Mouse (Mus musculus): ENCODE measurements around the gene Ankrd11. TPM values are rescaled to one million over a fixed set of nuclear protein-coding genes. Genes with fewer than 3 reads are reported as not detected.

The Ankrd11 gene
- polyA plus RNA-seq, 1 experiment = 32.5 TPM

DNA sequence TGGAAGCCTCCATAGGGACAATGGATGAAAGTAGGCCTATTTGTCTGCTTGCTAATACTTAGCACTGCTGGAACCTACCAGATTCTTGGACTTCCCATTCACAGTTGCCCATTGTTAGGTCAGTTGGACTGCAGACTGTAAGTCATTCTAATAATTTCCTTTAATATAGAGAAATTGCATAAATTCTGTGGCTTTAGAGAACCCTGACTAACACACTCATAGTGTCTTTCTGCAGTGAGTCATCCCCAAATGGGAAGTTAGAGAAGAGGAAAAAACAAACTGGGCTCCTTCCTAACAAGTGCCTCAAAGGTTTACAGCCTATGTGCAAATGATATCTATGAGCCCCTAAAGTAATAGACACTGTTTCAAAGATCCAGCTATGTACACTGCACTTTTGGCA is 108.1 kb downstream of the Ankrd11 start:
- peak; percentile 63 for TF ChIP-seq CEBPB (IDR thresholded peaks at IDR 0.05; ENCODE audit: low read depth)
- no peak for TF ChIP-seq USF1 (IDR thresholded peaks at IDR 0.05; ENCODE audit: low read depth)
- TF ChIP-seq MYOD1 (IDR thresholded peaks at IDR 0.05; ENCODE audit: control insufficient read depth, insufficient read length, low read depth) = no peak

DNA sequence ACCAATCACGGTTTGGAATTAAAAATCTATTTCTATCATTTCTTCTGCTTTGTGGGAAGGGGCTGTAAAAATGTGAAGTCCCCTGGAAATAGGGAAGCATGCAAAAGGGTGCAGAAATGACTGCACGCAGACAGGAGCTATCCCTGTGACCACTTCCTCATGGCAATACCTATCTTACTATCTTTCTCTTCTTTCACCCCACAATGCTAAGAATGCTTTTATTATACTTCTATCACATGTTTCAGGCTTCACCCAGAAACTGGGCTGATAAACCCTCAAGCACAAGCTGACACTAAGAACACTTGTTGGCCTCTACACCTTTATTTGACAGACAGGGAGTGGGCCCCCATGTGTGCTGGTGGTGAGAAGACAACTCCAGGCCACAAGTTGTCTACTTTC is 109.5 kb downstream of the Ankrd11 start:
- TF ChIP-seq CEBPB (IDR thresholded peaks at IDR 0.05; ENCODE audit: low read depth) (no peak), FOSL1 (IDR thresholded peaks at IDR 0.05; ENCODE audit: insufficient read depth, low read length, poor library complexity, severe bottlenecking) (no peak), MYOG (IDR thresholded peaks at IDR 0.05; ENCODE audit: control insufficient read depth, extremely low read depth, insufficient read length) (no peak), CTCF (IDR thresholded peaks at IDR 0.05; ENCODE audit: control insufficient read depth, insufficient read depth, insufficient read length) (no peak), USF1 (IDR thresholded peaks at IDR 0.05; ENCODE audit: low read depth) (no peak), MYOD1 (IDR thresholded peaks at IDR 0.05; ENCODE audit: control insufficient read depth, insufficient read length, low read depth) (no peak), MAX (IDR thresholded peaks at IDR 0.05) (no peak)
- no peaks in the 10 kb centered on the region for H3K27me3 ChIP-seq (ENCODE audit: control insufficient read depth, insufficient read depth, insufficient read length)
- no peak overlapping the region for H3ac ChIP-seq (ENCODE audit: control insufficient read depth, insufficient read length, low read depth)
- peaks cover 100% of the 10 kb centered on the region for H3K79me2 ChIP-seq (ENCODE audit: control insufficient read depth, insufficient read depth)
- no peak overlapping the region for H3K4me3 ChIP-seq (ENCODE audit: insufficient read depth, poor library complexity, severe bottlenecking)
- peaks cover 76% of the 10 kb centered on the region for H3K79me3 ChIP-seq (ENCODE audit: low read depth)
- H3K36me3 ChIP-seq (ENCODE audit: control insufficient read depth, insufficient read depth) = no peaks in the 10 kb centered on the region

More for the DNA sequence above, 108.1 kb downstream of the Ankrd11 start:
- peaks cover 80% of the 10 kb centered on the region for H3K79me3 ChIP-seq (ENCODE audit: low read depth)
- peaks cover 100% of the 10 kb centered on the region for H3K79me2 ChIP-seq (ENCODE audit: control insufficient read depth, insufficient read depth)
- no peak overlapping the region for H3K4me3 ChIP-seq (ENCODE audit: insufficient read depth, poor library complexity, severe bottlenecking)
- no peaks in the 10 kb centered on the region for H3K27me3 ChIP-seq (ENCODE audit: control insufficient read depth, insufficient read depth, insufficient read length)
- no peak overlapping the region for H3ac ChIP-seq (ENCODE audit: control insufficient read depth, insufficient read length, low read depth)
- H3K36me3 ChIP-seq (ENCODE audit: control insufficient read depth, insufficient read depth) = no peaks in the 10 kb centered on the region

DNA sequence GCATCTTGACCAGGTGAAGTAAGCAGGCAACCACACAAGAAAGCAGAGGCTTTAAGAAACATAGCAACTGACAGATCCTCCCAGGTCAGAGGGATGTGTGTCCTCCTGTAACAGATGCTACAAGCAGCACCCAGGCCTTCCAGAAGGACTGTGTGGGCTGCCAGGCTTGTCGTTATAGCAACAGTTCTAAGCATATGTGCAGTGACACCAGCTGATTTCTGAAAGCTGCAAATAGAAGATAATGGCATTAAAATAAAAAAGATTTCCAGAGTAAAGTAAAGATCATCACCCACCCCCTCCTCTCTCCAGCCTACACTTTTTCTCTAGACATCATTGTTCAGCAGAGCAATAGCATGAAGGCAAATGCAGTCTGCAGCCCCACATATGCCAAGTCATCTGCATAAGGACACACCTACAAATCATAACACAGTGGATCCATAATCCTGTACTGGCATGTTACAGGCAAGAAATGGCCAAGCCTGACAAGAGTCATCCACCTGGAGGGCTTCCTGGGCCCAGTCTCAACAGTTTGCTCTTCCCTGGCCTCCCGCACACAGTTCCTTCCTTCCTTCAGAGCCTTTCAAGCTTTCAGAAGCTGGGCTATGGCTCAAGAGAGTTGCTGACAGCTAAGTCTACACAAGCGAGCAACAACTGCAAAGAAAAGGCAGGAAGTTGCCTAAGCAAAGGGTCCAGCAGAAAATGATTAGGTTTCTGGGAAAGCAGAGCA is 110.1 kb downstream of the Ankrd11 start:
- H3K27me3 ChIP-seq (ENCODE audit: control insufficient read depth, insufficient read depth, insufficient read length) = no peaks in the 10 kb centered on the region
- TF ChIP-seq MAX (IDR thresholded peaks at IDR 0.05) (no peak), MYOD1 (IDR thresholded peaks at IDR 0.05; ENCODE audit: control insufficient read depth, insufficient read length, low read depth) (no peak), MYOG (IDR thresholded peaks at IDR 0.05; ENCODE audit: control insufficient read depth, extremely low read depth, insufficient read length) (no peak), CTCF (IDR thresholded peaks at IDR 0.05; ENCODE audit: control insufficient read depth, insufficient read depth, insufficient read length) (no peak), CEBPB (IDR thresholded peaks at IDR 0.05; ENCODE audit: low read depth) (no peak), USF1 (IDR thresholded peaks at IDR 0.05; ENCODE audit: low read depth) (no peak), FOSL1 (IDR thresholded peaks at IDR 0.05; ENCODE audit: insufficient read depth, low read length, poor library complexity, severe bottlenecking) (no peak)
- no peak overlapping the region for H3ac ChIP-seq (ENCODE audit: control insufficient read depth, insufficient read length, low read depth)
- no peaks in the 10 kb centered on the region for H3K36me3 ChIP-seq (ENCODE audit: control insufficient read depth, insufficient read depth)
- peaks cover 100% of the 10 kb centered on the region for H3K79me2 ChIP-seq (ENCODE audit: control insufficient read depth, insufficient read depth)
- H3K4me3 ChIP-seq (ENCODE audit: insufficient read depth, poor library complexity, severe bottlenecking) = no peak overlapping the region
- H3K79me3 ChIP-seq (ENCODE audit: low read depth) = peaks cover 76% of the 10 kb centered on the region

GRCm38 (mm10) chr8:122928631-122929224 is 113.3 kb downstream of the Ankrd11 start:
- Histone ChIP-seq H3K79me2 (ENCODE audit: control insufficient read depth, insufficient read depth) (peaks cover 100% of the 10 kb centered on the region), H3K79me3 (ENCODE audit: low read depth) (peaks cover 78% of the 10 kb centered on the region), H3K36me3 (ENCODE audit: control insufficient read depth, insufficient read depth) (no peaks in the 10 kb centered on the region), H3K27me3 (ENCODE audit: control insufficient read depth, insufficient read depth, insufficient read length) (no peaks in the 10 kb centered on the region), H3K4me3 (ENCODE audit: insufficient read depth, poor library complexity, severe bottlenecking) (no peak overlapping the region), H3ac (ENCODE audit: control insufficient read depth, insufficient read length, low read depth) (no peak overlapping the region)
- TF ChIP-seq CTCF (IDR thresholded peaks at IDR 0.05; ENCODE audit: control insufficient read depth, insufficient read depth, insufficient read length) = no peak
- no peak for TF ChIP-seq MYOD1 (IDR thresholded peaks at IDR 0.05; ENCODE audit: control insufficient read depth, insufficient read length, low read depth)
- TF ChIP-seq CEBPB (IDR thresholded peaks at IDR 0.05; ENCODE audit: low read depth) = no peak
- TF ChIP-seq MAX (IDR thresholded peaks at IDR 0.05) = no peak
- TF ChIP-seq MYOG (IDR thresholded peaks at IDR 0.05; ENCODE audit: control insufficient read depth, extremely low read depth, insufficient read length) = no peak
- TF ChIP-seq FOSL1 (IDR thresholded peaks at IDR 0.05; ENCODE audit: insufficient read depth, low read length, poor library complexity, severe bottlenecking) = no peak
- TF ChIP-seq USF1 (IDR thresholded peaks at IDR 0.05; ENCODE audit: low read depth) = no peak

DNA sequence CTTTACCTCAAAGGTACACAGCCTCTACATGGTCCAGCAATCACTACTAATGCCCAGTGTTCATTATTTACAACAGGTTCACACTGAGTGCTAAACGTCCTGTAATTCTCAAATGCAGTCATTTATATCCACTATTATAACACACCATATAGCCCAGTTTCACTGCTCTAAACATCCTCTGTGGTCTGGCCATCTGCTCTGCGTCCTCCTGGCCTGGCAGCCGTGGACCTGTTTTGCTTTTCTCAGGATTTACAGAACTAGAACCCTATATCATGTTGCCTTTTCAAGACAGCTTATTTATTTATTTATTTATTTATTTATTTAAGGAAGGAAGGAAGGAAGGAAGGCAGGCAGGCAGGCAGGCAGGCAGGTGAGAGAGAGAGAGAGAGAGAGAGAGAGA is 114.2 kb downstream of the Ankrd11 start:
- H3K79me2 ChIP-seq (ENCODE audit: control insufficient read depth, insufficient read depth) = peaks cover 100% of the 10 kb centered on the region
- no peak overlapping the region for H3ac ChIP-seq (ENCODE audit: control insufficient read depth, insufficient read length, low read depth)
- no peaks in the 10 kb centered on the region for H3K27me3 ChIP-seq (ENCODE audit: control insufficient read depth, insufficient read depth, insufficient read length)
- H3K36me3 ChIP-seq (ENCODE audit: control insufficient read depth, insufficient read depth) = no peaks in the 10 kb centered on the region
- no peak for TF ChIP-seq CEBPB (IDR thresholded peaks at IDR 0.05; ENCODE audit: low read depth)
- TF ChIP-seq MYOD1 (IDR thresholded peaks at IDR 0.05; ENCODE audit: control insufficient read depth, insufficient read length, low read depth) = no peak
- TF ChIP-seq CTCF (IDR thresholded peaks at IDR 0.05; ENCODE audit: control insufficient read depth, insufficient read depth, insufficient read length) = no peak
- TF ChIP-seq FOSL1 (IDR thresholded peaks at IDR 0.05; ENCODE audit: insufficient read depth, low read length, poor library complexity, severe bottlenecking) = no peak
- no peak for TF ChIP-seq MAX (IDR thresholded peaks at IDR 0.05)
- no peak for TF ChIP-seq MYOG (IDR thresholded peaks at IDR 0.05; ENCODE audit: control insufficient read depth, extremely low read depth, insufficient read length)
- TF ChIP-seq USF1 (IDR thresholded peaks at IDR 0.05; ENCODE audit: low read depth) = no peak
- peaks cover 76% of the 10 kb centered on the region for H3K79me3 ChIP-seq (ENCODE audit: low read depth)
- no peak overlapping the region for H3K4me3 ChIP-seq (ENCODE audit: insufficient read depth, poor library complexity, severe bottlenecking)

Measured in C2C12 (cell line).